Mouse (Mus musculus) spleen, adult 2 months (tissue): ENCODE data around the gene Zbtb9.

ENCODE experiments used
- CTCF ChIP-seq: fragments of 200-500 bp; IDR thresholded peaks from 2 replicates; pipeline ENCODE4 v1.5.1; 2011; ENCODE audit warnings: mild to moderate bottlenecking, inconsistent platforms; ENCODE audit not compliant: insufficient read depth, insufficient read length, insufficient replicate concordance; ENCODE audit errors: extremely low read depth
- POLR2A ChIP-seq: fragments of 200-500 bp; IDR thresholded peaks from 2 replicates; pipeline ENCODE4 v1.6.1; 2011; ENCODE audit warnings: low read depth, low read length, inconsistent platforms

- no peak for TF ChIP-seq POLR2A
- no peak for TF ChIP-seq CTCF
These were observed 39.5 kb upstream of the Zbtb9 start for GRCm38 (mm10) chr17:26933419-26933818.
